Mouse (Mus musculus) heart, embryonic 11.5 days (tissue): Measurements from ENCODE around the gene Rdh8. TPM values are rescaled to one million over a fixed set of nuclear protein-coding genes. Genes with fewer than 3 reads are reported as not detected.

Experiments used
- ATAC-seq: fragments of 200-750 bp; cut with Nextera tagmentation; replicated peaks from 2 replicates; pipeline ENCODE4 v1.8.0; 2017; ENCODE audit warnings: moderate library complexity; ENCODE audit not compliant: insufficient number of reproducible peaks, low FRiP score, low TSS enrichment
- H3K27ac ChIP-seq: fragments of 300-500 bp; sonication (generic); 2 replicates; pipeline ENCODE4 v1.5.1; 2014; ENCODE audit warnings: mild to moderate bottlenecking, low read depth, low read length
- H3K27me3 ChIP-seq: fragments of 300-500 bp; sonication (generic); 2 replicates; pipeline ENCODE4 v1.6.1; 2014; ENCODE audit warnings: mild to moderate bottlenecking, low read length, mixed read lengths; ENCODE audit not compliant: control insufficient read depth, insufficient read depth
- H3K36me3 ChIP-seq: fragments of 300-500 bp; sonication (generic); 2 replicates; pipeline ENCODE4 v1.6.1; 2014; ENCODE audit warnings: mild to moderate bottlenecking, low read length, moderate library complexity, mixed read lengths; ENCODE audit not compliant: control insufficient read depth, insufficient read depth
- H3K4me1 ChIP-seq: fragments of 300-500 bp; sonication (generic); 2 replicates; pipeline ENCODE4 v1.6.1; 2014; ENCODE audit warnings: low read length; ENCODE audit not compliant: control insufficient read depth, insufficient read depth
- H3K4me2 ChIP-seq: fragments of 300-500 bp; sonication (generic); 2 replicates; pipeline ENCODE4 v1.6.1; 2014; ENCODE audit warnings: mild to moderate bottlenecking, moderate library complexity
- H3K4me3 ChIP-seq: fragments of 300-500 bp; sonication (generic); 2 replicates; pipeline ENCODE4 v1.5.1; 2014; ENCODE audit warnings: low read depth, low read length
- H3K9ac ChIP-seq: fragments of 300-500 bp; sonication (generic); 2 replicates; pipeline ENCODE4 v1.6.1; 2014; ENCODE audit warnings: mild to moderate bottlenecking, low read depth, low read length, moderate library complexity
- H3K9me3 ChIP-seq: fragments of 300-500 bp; sonication (generic); replicated peaks from 2 replicates; pipeline ENCODE4 v1.6.1; 2016; ENCODE audit warnings: low read length; ENCODE audit not compliant: control insufficient read depth
- whole genome bisulfite sequencing: fragments of 180-500 bp; shearing (Covaris S2); extraction: QIAGEN DNeasy Blood & Tissue Kit; methylation state at CpG from one replicate; pipeline ENCODE4 v1.1.7; 2014; ENCODE audit not compliant: insufficient replicate concordance; 5-methylcytosine and 5-hydroxymethylcytosine counted together
- polyA plus RNA-seq: library from polyadenylated mRNA; unstranded; fragments of >200 nt; fragmentation: Nextera tagmentation; extraction: Ambion mirVana; gene quantifications from 2 replicates; pipeline ENCODE4 v1.2.1, GENCODE M21; 2014

The Rdh8 gene
- polyA plus RNA-seq, 1 experiment from 2014 or later, result not detected

DNA sequence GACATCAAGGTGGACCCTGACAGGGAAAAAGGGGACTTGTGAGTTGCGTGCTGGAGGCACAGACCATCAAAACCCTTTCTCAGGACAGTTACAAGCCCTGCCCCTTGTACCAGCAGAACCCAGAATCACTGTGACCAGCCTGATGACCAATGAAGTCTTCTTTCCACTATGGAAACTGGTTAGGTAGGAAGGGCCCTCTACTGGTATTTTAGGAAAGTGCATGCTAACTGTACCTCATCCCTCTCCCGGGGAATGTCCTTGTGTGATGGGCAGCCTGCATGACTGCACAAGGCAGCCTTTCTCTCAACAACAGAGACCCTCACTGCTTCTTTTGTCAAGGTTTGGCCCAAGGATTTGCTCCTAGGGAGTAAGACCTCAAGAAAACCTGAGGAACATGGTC is 24.4 kb downstream of the Rdh8 start:
- 26% methylated on average over 2 of the region's 2 CpGs for WGBS
- Histone ChIP-seq H3K4me2 (no peak overlapping the region), H3K27me3 (0 out of 2 replicates have a peak, but pooled peaks cover 3% of the 10 kb centered on the region), H3K9ac (no peak overlapping the region), H3K9me3 (no peaks in the 10 kb centered on the region), H3K36me3 (no peaks in the 10 kb centered on the region), H3K27ac (no peak overlapping the region), H3K4me3 (no peak overlapping the region), H3K4me1 (no peaks in the 10 kb centered on the region)
- no peak for ATAC-seq

DNA sequence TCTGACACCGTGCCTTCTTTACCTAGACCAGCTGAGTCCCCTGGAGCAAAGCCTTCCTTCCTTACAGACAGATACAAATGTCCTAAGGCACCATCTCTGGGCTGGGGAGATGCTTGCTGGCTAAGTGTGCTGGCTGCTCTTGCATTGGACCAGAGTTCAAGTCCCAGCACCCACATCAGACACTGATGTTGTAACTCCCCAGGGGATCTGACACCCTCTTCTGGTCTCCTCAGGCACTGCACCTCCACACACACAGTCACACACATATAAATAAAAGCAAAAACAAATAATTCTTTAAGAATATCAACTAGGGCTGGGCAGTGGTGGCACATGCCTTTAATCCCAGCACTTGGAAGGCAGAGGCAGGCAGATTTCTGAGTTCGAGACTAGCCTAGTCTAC is 31.9 kb downstream of the Rdh8 start:
- no peak for ATAC-seq
- no peak overlapping the region for H3K4me3 ChIP-seq
- no peak overlapping the region for H3K27ac ChIP-seq
- H3K4me1 ChIP-seq, result no peaks in the 10 kb centered on the region
- no peaks in the 10 kb centered on the region for H3K9me3 ChIP-seq
- H3K9ac ChIP-seq, result no peak overlapping the region
- no peak overlapping the region for H3K4me2 ChIP-seq
- 77% methylated on average over 2 of the region's 2 CpGs for WGBS
- H3K27me3 ChIP-seq, result 0 out of 2 replicates have a peak, but pooled peaks cover 3% of the 10 kb centered on the region
- no peaks in the 10 kb centered on the region for H3K36me3 ChIP-seq

DNA sequence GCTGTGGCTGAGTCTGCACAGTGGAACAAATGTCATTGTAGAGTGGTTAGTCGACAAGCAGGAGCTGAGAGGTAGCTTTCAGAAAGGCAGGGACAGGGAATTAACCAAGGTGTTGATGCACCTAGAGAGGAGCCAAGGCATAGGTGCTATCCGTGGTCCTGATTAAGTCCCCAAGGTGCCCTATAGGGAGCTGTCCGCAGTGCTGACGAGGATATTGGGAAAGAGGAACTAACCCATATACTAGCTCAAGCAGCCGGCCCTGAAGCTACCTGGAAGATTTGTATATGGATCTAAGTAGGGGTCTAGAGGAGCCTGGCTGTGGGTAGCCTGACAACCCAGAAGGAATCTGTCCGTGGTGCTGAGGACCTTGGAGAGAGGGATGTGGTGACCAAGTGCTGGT is 38.8 kb downstream of the Rdh8 start:
- H3K9me3 ChIP-seq, result no peaks in the 10 kb centered on the region
- H3K27ac ChIP-seq, result no peak overlapping the region
- ATAC-seq, result no peak
- no peaks in the 10 kb centered on the region for H3K27me3 ChIP-seq
- H3K9ac ChIP-seq, result no peak overlapping the region
- WGBS, result 10% methylated on average over 6 of the region's 6 CpGs
- H3K4me2 ChIP-seq, result no peak overlapping the region
- no peaks in the 10 kb centered on the region for H3K4me1 ChIP-seq
- no peak overlapping the region for H3K4me3 ChIP-seq
- H3K36me3 ChIP-seq, result no peaks in the 10 kb centered on the region

DNA sequence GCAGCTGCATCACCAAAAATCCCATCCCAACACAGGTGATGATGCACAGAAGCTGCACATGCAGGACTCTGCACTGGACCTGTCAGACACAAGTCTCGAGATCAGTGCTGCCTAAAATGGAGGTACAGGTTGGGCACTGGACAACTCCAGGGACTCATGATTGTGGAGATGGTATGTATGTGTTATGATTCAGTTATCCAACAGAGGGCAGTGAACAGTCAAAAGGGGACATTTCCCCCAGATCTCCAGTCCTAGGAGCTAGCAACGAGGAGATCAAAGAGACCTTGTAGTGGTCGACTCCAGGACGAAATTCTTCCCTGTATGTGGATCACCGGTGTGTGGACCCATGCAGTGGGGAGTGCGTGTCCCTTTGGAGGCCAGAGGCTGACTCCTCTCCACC is 41.6 kb downstream of the Rdh8 start:
- no peaks in the 10 kb centered on the region for H3K36me3 ChIP-seq
- no peaks in the 10 kb centered on the region for H3K4me1 ChIP-seq
- ATAC-seq, result no peak
- H3K4me2 ChIP-seq, result no peak overlapping the region
- H3K4me3 ChIP-seq, result no peak overlapping the region
- H3K27me3 ChIP-seq, result no peaks in the 10 kb centered on the region
- H3K9me3 ChIP-seq, result no peaks in the 10 kb centered on the region
- WGBS, result 38% methylated on average over 6 of the region's 6 CpGs
- no peak overlapping the region for H3K9ac ChIP-seq
- no peak overlapping the region for H3K27ac ChIP-seq

DNA sequence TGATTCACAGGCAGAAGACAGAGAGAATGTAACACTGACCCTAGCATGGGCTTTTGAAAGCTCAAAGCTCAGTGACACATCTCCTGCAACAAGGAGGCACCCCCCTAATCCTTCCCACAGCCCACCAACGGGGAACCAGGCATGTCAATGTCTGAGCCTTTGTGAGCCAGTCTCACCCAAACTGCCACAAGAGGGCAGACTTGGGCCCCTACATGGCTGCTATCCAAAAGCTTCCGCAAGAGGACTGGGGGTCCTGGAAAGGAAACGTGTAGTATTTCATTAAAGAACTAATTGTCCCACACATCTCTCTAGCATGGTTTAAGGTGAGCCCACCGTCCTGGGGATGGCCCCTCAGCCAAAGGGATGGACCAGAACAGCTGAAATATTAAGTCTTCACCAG is 43.5 kb downstream of the Rdh8 start:
- Histone ChIP-seq H3K27ac (no peak overlapping the region), H3K4me1 (no peaks in the 10 kb centered on the region), H3K4me2 (no peak overlapping the region), H3K9me3 (no peaks in the 10 kb centered on the region), H3K36me3 (no peaks in the 10 kb centered on the region), H3K27me3 (peaks cover 2% of the 10 kb centered on the region), H3K4me3 (no peak overlapping the region), H3K9ac (no peak overlapping the region)
- no peak for ATAC-seq
- 11% methylated on average over 4 of the region's 4 CpGs for WGBS

DNA sequence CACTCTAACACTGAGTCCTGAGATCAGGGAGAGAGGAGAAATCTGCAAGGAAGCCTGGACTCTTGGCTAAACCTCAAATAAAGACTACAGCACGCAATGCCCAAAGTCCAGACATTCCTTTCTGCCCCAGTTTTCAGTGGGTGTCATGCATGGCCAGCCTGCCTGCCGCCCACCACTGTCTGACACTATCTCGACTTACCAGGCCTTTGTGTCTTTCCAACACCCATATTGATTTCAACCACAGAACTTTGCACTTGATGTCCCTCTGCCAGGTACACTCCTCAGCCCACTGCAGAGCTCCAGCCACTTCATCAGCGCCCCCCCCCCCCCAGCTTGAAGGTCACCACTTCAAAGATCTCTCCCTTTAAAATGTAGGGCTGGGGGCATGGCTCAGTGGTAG is 43.9 kb downstream of the Rdh8 start:
- Histone ChIP-seq H3K36me3 (no peaks in the 10 kb centered on the region), H3K9ac (no peak overlapping the region), H3K4me1 (no peaks in the 10 kb centered on the region), H3K27ac (no peak overlapping the region), H3K4me2 (no peak overlapping the region), H3K4me3 (no peak overlapping the region), H3K27me3 (peaks cover 6% of the 10 kb centered on the region), H3K9me3 (no peaks in the 10 kb centered on the region)
- 53% methylated on average over 4 of the region's 4 CpGs for WGBS
- no peak for ATAC-seq

DNA sequence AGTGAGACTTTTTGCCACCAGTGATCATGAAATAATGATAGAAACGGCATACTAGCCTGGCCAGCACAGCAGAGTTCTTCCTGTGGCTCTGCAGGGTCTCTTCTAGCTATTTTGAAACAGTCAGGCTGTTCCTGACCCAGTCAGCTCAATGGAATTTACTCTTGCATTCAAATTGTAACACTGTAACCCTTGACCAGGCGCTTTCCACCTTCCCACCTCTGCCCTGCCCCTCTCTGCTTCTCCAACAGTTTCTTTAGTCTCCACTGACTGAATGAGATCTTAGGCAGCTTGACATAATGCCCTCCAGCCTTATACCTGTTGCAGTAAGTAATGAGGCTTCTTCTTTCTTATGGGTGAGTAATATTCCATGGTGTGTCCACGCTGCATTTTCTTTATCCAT is 48.6 kb downstream of the Rdh8 start:
- H3K27me3 ChIP-seq, result peaks cover 44% of the 10 kb centered on the region

DNA sequence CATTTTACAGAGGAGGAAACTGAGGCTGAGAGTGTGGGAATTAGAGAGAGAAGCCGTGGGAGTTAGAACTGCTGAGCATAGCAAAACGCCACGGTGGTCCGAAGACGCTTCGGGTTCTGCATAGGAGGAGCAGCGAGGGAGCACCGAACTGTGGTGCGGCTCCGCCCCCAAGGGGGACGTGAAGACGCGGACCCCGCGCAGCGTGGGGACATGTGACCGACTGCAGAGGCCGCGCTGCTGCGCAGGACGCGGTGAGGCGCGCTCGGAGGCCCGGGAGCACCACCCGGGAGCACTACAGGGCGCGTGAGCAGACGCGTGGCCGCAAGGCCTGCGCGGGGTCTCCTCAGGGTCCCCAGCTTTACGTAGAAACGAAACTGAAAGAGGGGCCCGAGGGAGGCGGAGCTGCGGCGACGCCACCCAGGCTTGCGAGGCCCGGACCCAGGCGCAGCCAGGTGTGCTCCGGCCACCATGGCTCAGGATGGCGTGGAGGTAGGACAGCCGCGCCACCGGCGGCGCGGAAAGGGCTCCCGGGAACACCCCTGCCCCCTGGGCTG is 50.2 kb downstream of the Rdh8 start, which contains the start of gene A230050P20Rik:
Gene A230050P20Rik (plus strand): TSS at position 195 of the 554 bp plus-strand sequence.
- Histone ChIP-seq H3K4me1 (no peaks in the 10 kb centered on the region), H3K4me3 (peak within 1 kb of the TSS; percentile 39), H3K27me3 (peaks cover 44% of the 10 kb centered on the region), H3K27ac (no peak within 1 kb of the TSS), H3K9ac (peak within 1 kb of the TSS; percentile 61), H3K36me3 (no peaks in the 10 kb centered on the region), H3K9me3 (no peaks in the 10 kb centered on the region), H3K4me2 (peak within 1 kb of the TSS; percentile 64)
- 0 out of 2 replicates have a peak, but pooled peaks have one; percentile 24 for ATAC-seq
- 8% methylated on average over 50 of the region's 53 CpGs for WGBS

More for the DNA sequence above, 48.6 kb downstream of the Rdh8 start:
- WGBS, result 52% methylated on average over 3 of the region's 3 CpGs
- H3K27ac ChIP-seq, result no peak overlapping the region
- H3K36me3 ChIP-seq, result no peaks in the 10 kb centered on the region
- ATAC-seq, result no peak
- H3K4me1 ChIP-seq, result no peaks in the 10 kb centered on the region
- no peak overlapping the region for H3K4me3 ChIP-seq
- no peak overlapping the region for H3K4me2 ChIP-seq
- H3K9me3 ChIP-seq, result no peaks in the 10 kb centered on the region
- H3K9ac ChIP-seq, result no peak overlapping the region

DNA sequence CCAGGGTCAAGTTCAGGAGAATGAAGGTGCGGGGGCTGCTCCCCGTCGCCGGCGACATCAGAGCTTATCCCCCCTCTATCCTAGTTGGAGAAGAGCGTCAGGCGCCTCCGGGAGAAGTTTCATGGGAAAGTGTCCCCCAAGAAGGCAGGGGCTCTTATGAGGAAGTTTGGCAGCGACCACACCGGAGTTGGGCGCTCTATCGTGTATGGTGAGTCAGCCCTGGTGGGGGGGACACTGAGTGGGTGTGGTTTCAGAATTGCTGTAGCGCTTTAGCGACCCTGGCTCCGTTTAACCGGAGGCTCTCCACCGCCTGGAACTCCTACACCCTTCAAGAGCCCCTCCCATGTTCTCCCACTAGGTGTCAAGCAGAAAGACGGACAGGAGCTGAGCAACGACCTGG is 50.9 kb downstream of the Rdh8 start:
- H3K36me3 ChIP-seq, result no peaks in the 10 kb centered on the region
- WGBS, result 4% methylated on average over 19 of the region's 19 CpGs
- no peak overlapping the region for H3K27ac ChIP-seq
- peak overlapping the region; percentile 29; the same call in 1 of the 2 replicates for H3K9ac ChIP-seq
- peaks cover 44% of the 10 kb centered on the region for H3K27me3 ChIP-seq
- peak overlapping the region; percentile 39 for H3K4me3 ChIP-seq
- H3K4me2 ChIP-seq, result peak overlapping the region; percentile 64
- H3K9me3 ChIP-seq, result no peaks in the 10 kb centered on the region
- no peak for ATAC-seq
- no peaks in the 10 kb centered on the region for H3K4me1 ChIP-seq
